Mouse (Mus musculus): ENCODE results near the gene Tspan18. TPM values are rescaled to one million over a fixed set of nuclear protein-coding genes. Genes with fewer than 3 reads are reported as not detected.
A peak's percentile ranks its signal among the peaks of the same experiment; 100 is the strongest.

Gene Tspan18
- total and polyA plus RNA-seq, 3 experiments: 0.38 TPM; not detected in 2

- TF ChIP-seq JUND (conservative IDR thresholded peaks at IDR 0.05; ENCODE audit: low read depth, low read length): no peak
- no peak for TF ChIP-seq PAX5 (IDR thresholded peaks at IDR 0.05; ENCODE audit: low read length)
- no peak for TF ChIP-seq ZC3H11A (IDR thresholded peaks at IDR 0.05; ENCODE audit: low read depth, low read length)
- no peak for TF ChIP-seq KAT2A (IDR thresholded peaks at IDR 0.05; ENCODE audit: insufficient replicate concordance, low read length)
- no peak for TF ChIP-seq RAD21 (IDR thresholded peaks at IDR 0.05; ENCODE audit: low read depth, low read length)
- no peak for TF ChIP-seq ZNF384 (IDR thresholded peaks at IDR 0.05; ENCODE audit: low read depth, low read length)
- TF ChIP-seq USF2 (conservative IDR thresholded peaks at IDR 0.05; ENCODE audit: low read depth, low read length): no peak
- TF ChIP-seq JUN (IDR thresholded peaks at IDR 0.05; ENCODE audit: insufficient read depth, low read depth, low read length): no peak
- no peak for TF ChIP-seq POLR2A (IDR thresholded peaks at IDR 0.05; ENCODE audit: low read depth, low read length)
- H3K36me3 ChIP-seq (replicated peaks in 1 of 2; ENCODE audit: control insufficient read depth in 1 of 2, insufficient read depth in 1 of 2, low read length in 1 of 2): no peaks in the 10 kb centered on the region
- no peak overlapping the region for H3K9ac ChIP-seq (ENCODE audit: insufficient read depth, low read depth)
- H3K79me2 ChIP-seq (replicated peaks; ENCODE audit: control insufficient read depth, extremely low read depth, insufficient read depth, poor library complexity, severe bottlenecking): no peaks in the 10 kb centered on the region
- H3K4me3 ChIP-seq (replicated peaks in 1 of 3; ENCODE audit: low read depth in 2 of 3, low read length in 2 of 3, poor library complexity in 1 of 3): no peak overlapping the region
- peaks cover 92% of the 10 kb centered on the region for H3K27me3 ChIP-seq (replicated peaks)
- DNase-seq (ENCODE audit: extremely low read depth): no peak
- no peaks in the 10 kb centered on the region for H3K9me3 ChIP-seq (replicated peaks; ENCODE audit: low read length)
- peaks cover 52 to 57% of the 10 kb centered on the region in 2 experiments for H3K4me1 ChIP-seq (ENCODE audit: control insufficient read depth in 1 of 2, insufficient read depth in 2 of 2)
- no peak overlapping the region for H3K4me2 ChIP-seq (ENCODE audit: insufficient read depth, low read depth, poor library complexity, severe bottlenecking)
- in situ Hi-C loops (cut with MboI; ENCODE audit: low pct_ligation_motif_present, low pct_unique_long_range_greater_than_20kb, low sequenced_read_pairs) (loop anchor here (5.0 kb wide), 1 partner anchor 67 kb away; no protein-coding TSS in a partner anchor), dilution Hi-C loops (cut with MboI; ENCODE audit: extremely low pct_ligation_motif_present, extremely low pct_unique_long_range_greater_than_20kb, low sequenced_read_pairs) (no loop called here)
- H3K27ac ChIP-seq (ENCODE audit: insufficient read depth, low read depth): no peak overlapping the region
Observed at GRCm38 (mm10) chr2:93193806-93194205, 140.5 kb downstream of the Tspan18 start.

- Histone ChIP-seq H3K4me1 (ENCODE audit: control insufficient read depth in 1 of 2, insufficient read depth in 2 of 2) (peaks cover 52 to 64% of the 10 kb centered on the region in 2 experiments), H3K27me3 (replicated peaks) (peaks cover 92% of the 10 kb centered on the region), H3K4me2 (ENCODE audit: insufficient read depth, low read depth, poor library complexity, severe bottlenecking) (peak overlapping the region; percentile 39), H3K9ac (ENCODE audit: insufficient read depth, low read depth) (no peak overlapping the region), H3K27ac (ENCODE audit: insufficient read depth, low read depth) (peak overlapping the region; percentile 76), H3K36me3 (replicated peaks in 1 of 2; ENCODE audit: control insufficient read depth in 1 of 2, insufficient read depth in 1 of 2, low read length in 1 of 2) (no peaks in the 10 kb centered on the region), H3K79me2 (replicated peaks; ENCODE audit: control insufficient read depth, extremely low read depth, insufficient read depth, poor library complexity, severe bottlenecking) (no peaks in the 10 kb centered on the region), H3K4me3 (replicated peaks in 1 of 3; ENCODE audit: low read depth in 2 of 3, low read length in 2 of 3, poor library complexity in 1 of 3) (peak overlapping the region in 1 of 3 experiments; percentile 12), H3K9me3 (replicated peaks; ENCODE audit: low read length) (no peaks in the 10 kb centered on the region)
- DNase-seq (ENCODE audit: extremely low read depth): peak; percentile 72
- dilution Hi-C loops (cut with MboI; ENCODE audit: extremely low pct_ligation_motif_present, extremely low pct_unique_long_range_greater_than_20kb, low sequenced_read_pairs) (no loop called here), in situ Hi-C loops (cut with MboI; ENCODE audit: low pct_ligation_motif_present, low pct_unique_long_range_greater_than_20kb, low sequenced_read_pairs) (loop anchor here (5.0 kb wide), 1 partner anchor 65 kb away; no protein-coding TSS in a partner anchor)
- TF ChIP-seq USF2 (conservative IDR thresholded peaks at IDR 0.05; ENCODE audit: low read depth, low read length) (no peak), TCF12 (IDR thresholded peaks at IDR 0.05; ENCODE audit: low read depth, low read length) (peak; percentile 99), EP300 (IDR thresholded peaks at IDR 0.05; ENCODE audit: low read length) (peak; percentile 89), RCOR1 (conservative IDR thresholded peaks at IDR 0.05; ENCODE audit: low read depth, low read length) (peak; percentile 73; the same call in 1 of the 2 replicates), CTCF (conservative IDR thresholded peaks at IDR 0.05 in 1 of 2, IDR thresholded peaks at IDR 0.05 in 1 of 2; ENCODE audit: low read depth in 2 of 2, low read length in 2 of 2) (no peak), MYC (IDR thresholded peaks at IDR 0.05; ENCODE audit: low read depth, low read length) (0 out of 2 replicates have a peak, but pooled peaks have one; percentile 44), JUND (conservative IDR thresholded peaks at IDR 0.05; ENCODE audit: low read depth, low read length) (no peak), PAX5 (IDR thresholded peaks at IDR 0.05; ENCODE audit: low read length) (no peak), SMC3 (IDR thresholded peaks at IDR 0.05; ENCODE audit: low read depth, low read length) (no peak), KAT2A (IDR thresholded peaks at IDR 0.05; ENCODE audit: insufficient replicate concordance, low read length) (no peak), POLR2A (IDR thresholded peaks at IDR 0.05; ENCODE audit: low read depth, low read length) (no peak), IRF4 (IDR thresholded peaks at IDR 0.05; ENCODE audit: low read depth, low read length) (peak; percentile 73), MAFK (IDR thresholded peaks at IDR 0.05; ENCODE audit: insufficient replicate concordance, low read length) (peak; percentile 66; the same call in 1 of the 2 replicates), CHD2 (IDR thresholded peaks at IDR 0.05; ENCODE audit: low read length) (peak; percentile 90), POLR2AphosphoS2 (IDR thresholded peaks at IDR 0.05; ENCODE audit: low read depth, low read length) (no peak), ZMIZ1 (IDR thresholded peaks at IDR 0.05; ENCODE audit: low read depth, low read length) (no peak), JUN (IDR thresholded peaks at IDR 0.05; ENCODE audit: insufficient read depth, low read depth, low read length) (no peak), ZKSCAN1 (IDR thresholded peaks at IDR 0.05; ENCODE audit: borderline replicate concordance, low read depth, low read length) (no peak), MXI1 (IDR thresholded peaks at IDR 0.05; ENCODE audit: low read depth, low read length) (0 out of 2 replicates have a peak, but pooled peaks have one; percentile 6), UBTF (IDR thresholded peaks at IDR 0.05; ENCODE audit: low read depth, low read length) (no peak), GABPA (IDR thresholded peaks at IDR 0.05; ENCODE audit: insufficient replicate concordance, low read depth, low read length) (no peak), RAD21 (IDR thresholded peaks at IDR 0.05; ENCODE audit: low read depth, low read length) (peak; percentile 2; the same call in 1 of the 2 replicates), ZC3H11A (IDR thresholded peaks at IDR 0.05; ENCODE audit: low read depth, low read length) (no peak), NRF1 (IDR thresholded peaks at IDR 0.05; ENCODE audit: low read depth, low read length) (no peak), MEF2A (IDR thresholded peaks at IDR 0.05; ENCODE audit: borderline replicate concordance, low read depth, low read length) (peak; percentile 53), NELFE (IDR thresholded peaks at IDR 0.05; ENCODE audit: low read depth, low read length) (no peak), ELF1 (IDR thresholded peaks at IDR 0.05; ENCODE audit: low read depth, low read length) (peak; percentile 52; the same call in 1 of the 2 replicates), MAZ (IDR thresholded peaks at IDR 0.05; ENCODE audit: low read depth, low read length) (0 out of 2 replicates have a peak, but pooled peaks have one; percentile 46), SIN3A (IDR thresholded peaks at IDR 0.05; ENCODE audit: low read length) (no peak; the same call in 1 of the 2 replicates), E2F4 (IDR thresholded peaks at IDR 0.05; ENCODE audit: insufficient replicate concordance, low read depth, low read length) (no peak)
Observed at GRCm38 (mm10) chr2:93192671-93193080, 141.6 kb downstream of the Tspan18 start.

All from CH12.LX (cell line).